Mouse (Mus musculus): Measurements from ENCODE around the gene Vmn2r5. TPM values are rescaled to one million over a fixed set of nuclear protein-coding genes. Genes with fewer than 3 reads are reported as not detected.
"Not testable (repeated sequence)": the region's sequence is repeated elsewhere in the genome, so short reads cannot be mapped to it uniquely, and the experiment has no call there.

Vmn2r5 gene
- not detected for total RNA-seq (2021)
- long read RNA-seq, experiment 1, result 0 reads
- long read RNA-seq, experiment 2, result 0 reads

DNA sequence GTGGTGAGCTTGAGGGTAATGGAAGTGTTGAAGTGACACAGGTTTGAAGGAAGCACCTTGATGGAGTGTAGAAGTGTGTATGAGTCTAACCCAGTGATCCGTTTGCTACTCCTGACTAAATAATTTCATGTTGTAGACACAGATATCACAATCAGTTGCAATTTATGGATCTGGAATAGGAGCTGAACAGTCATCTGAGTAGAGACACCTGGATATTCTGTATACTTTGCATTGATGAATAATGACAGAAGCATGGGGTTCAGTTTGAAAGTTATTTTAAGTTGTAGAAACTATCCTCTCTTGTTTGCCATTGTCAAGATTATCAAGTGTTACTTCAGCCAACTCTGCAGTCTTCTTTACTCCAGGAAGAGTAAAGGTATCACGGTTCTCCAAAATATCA, at the start of gene Vmn2r5:
TSS of gene Vmn2r5 (minus strand) at position 101 of the 400 bp plus-strand sequence.
- DNase-seq (ENCODE audit: extremely low spot score in 1 of 2, low spot score in 2 of 2); intact Hi-C loops (cut with DNase I); H3K27ac ChIP-seq; H3K4me3 ChIP-seq: not testable (repeated sequence)

DNA sequence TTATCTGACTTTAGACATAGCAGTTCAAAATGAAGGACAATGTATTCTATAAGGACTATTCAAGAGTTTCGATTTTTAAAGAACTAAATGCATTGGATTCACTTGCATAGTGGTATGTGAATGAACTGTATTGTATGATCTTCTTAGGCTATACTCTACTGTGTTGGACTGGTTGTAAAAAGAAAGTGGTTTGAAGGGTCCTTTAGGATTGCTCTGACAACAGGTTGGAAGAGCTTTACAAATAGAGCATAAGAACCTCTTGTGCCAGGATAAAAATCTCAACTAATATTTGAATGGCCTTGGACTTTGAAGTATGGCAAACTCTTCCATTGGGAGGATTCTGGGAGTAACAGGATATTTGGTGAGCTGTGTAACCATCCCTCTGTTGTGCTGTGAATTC, 13.9 kb upstream of the Vmn2r5 start:
- DNase-seq (ENCODE audit: extremely low spot score in 1 of 2, low spot score in 2 of 2); intact Hi-C loops (cut with DNase I); H3K27ac ChIP-seq: not testable (repeated sequence)

More for the DNA sequence above, 13.9 kb upstream of the Vmn2r5 start:
- H3K4me3 ChIP-seq, result not testable (repeated sequence)

Other genes starting within 250 kb of the Vmn2r5 start
- not detected for gene Vmn2r3, start 220.1 kb downstream of the Vmn2r5 start, total RNA-seq (2021)
- not detected for gene Vmn2r4, start 94.5 kb downstream of the Vmn2r5 start, total RNA-seq (2021)
- gene Vmn2r6, start 56.0 kb upstream of the Vmn2r5 start, total RNA-seq (2021), result not detected